Mouse (Mus musculus): ENCODE results near the gene Gm13088. TPM values are rescaled to one million over a fixed set of nuclear protein-coding genes. Genes with fewer than 3 reads are reported as not detected.
"Not testable (repeated sequence)": the region's sequence is repeated elsewhere in the genome, so short reads cannot be mapped to it uniquely, and the experiment has no call there.

Gm13088 gene
- polyA plus RNA-seq (2012; rRNA removed) = not detected in 2 replicates

GRCm38 (mm10) chr4:143657146-143657545 lies at the start of gene Gm13088:
Gene Gm13088, minus strand, starts transcription at chr4:143657246.
- DNase-seq (ENCODE audit: low read depth, low spot score) = not testable (repeated sequence)

GRCm38 (mm10) chr4:143702611-143703010 lies 45.6 kb upstream of the Gm13088 start, which contains the start of gene Gm13089:
Gene Gm13089, minus strand, starts transcription at chr4:143702711.
- no peak for DNase-seq (ENCODE audit: low read depth, low spot score)

GRCm38 (mm10) chr4:143618101-143618500 lies 38.9 kb downstream of the Gm13088 start:
- DNase-seq (ENCODE audit: low read depth, low spot score) = not testable (repeated sequence)
- WGBS = 66% methylated on average over 4 of the region's 4 CpGs

More at GRCm38 (mm10) chr4:143702611-143703010, 45.6 kb upstream of the Gm13088 start, which contains the start of gene Gm13089:
- WGBS = 87% methylated on average over 2 of the region's 2 CpGs

- DNase-seq (ENCODE audit: low read depth, low spot score) = not testable (repeated sequence)
Measured at GRCm38 (mm10) chr4:143614703-143615102, 42.3 kb downstream of the Gm13088 start, which contains the start of gene Gm13083. Gene Gm13083, plus strand, starts transcription at chr4:143615003.

- WGBS = 85% methylated on average over 9 of the region's 9 CpGs
- not testable (repeated sequence) for DNase-seq (ENCODE audit: low read depth, low spot score)
Measured at GRCm38 (mm10) chr4:143611927-143612326, 45.1 kb downstream of the Gm13088 start.

Other genes with a start within 250 kb of the Gm13088 start
- gene Pramef8, start 244.8 kb downstream of the Gm13088 start, polyA plus RNA-seq (2012; rRNA removed) = 5.9 and 6.5 TPM in 2 replicates
- not detected in 2 replicates for gene Oog4, start 206.9 kb downstream of the Gm13088 start, polyA plus RNA-seq (2012; rRNA removed)
- gene Gm13043, start 145.9 kb downstream of the Gm13088 start, polyA plus RNA-seq (2012; rRNA removed) = not detected in 2 replicates
- not detected in 2 replicates for gene Gm13040, start 121.3 kb downstream of the Gm13088 start, polyA plus RNA-seq (2012; rRNA removed)
- not detected in 2 replicates for gene BC080695, start 105.5 kb downstream of the Gm13088 start, polyA plus RNA-seq (2012; rRNA removed)
- not detected in 2 replicates for gene Gm13057, start 105.5 kb downstream of the Gm13088 start, polyA plus RNA-seq (2012; rRNA removed)
- gene Gm13083, start 42.2 kb downstream of the Gm13088 start, polyA plus RNA-seq (2012; rRNA removed) = not detected in 2 replicates
- not detected in 2 replicates for gene Gm13089, start 45.5 kb upstream of the Gm13088 start, polyA plus RNA-seq (2012; rRNA removed)
- gene Gm13078, start 62.2 kb upstream of the Gm13088 start, polyA plus RNA-seq (2012; rRNA removed) = not detected in 2 replicates
- gene Gm13023, start 132.1 kb upstream of the Gm13088 start, polyA plus RNA-seq (2012; rRNA removed) = not detected in 2 replicates
- gene Gm13084, start 158.8 kb upstream of the Gm13088 start, polyA plus RNA-seq (2012; rRNA removed) = not detected in 2 replicates
- gene Gm13103, start 189.3 kb upstream of the Gm13088 start, polyA plus RNA-seq (2012; rRNA removed) = not detected in 2 replicates
- gene Pramef6, start 243.1 kb upstream of the Gm13088 start, polyA plus RNA-seq (2012; rRNA removed) = not detected in 2 replicates